Comparison of ENCODE assay signal across 9 mouse cellular contexts in the genomic region with DNA sequence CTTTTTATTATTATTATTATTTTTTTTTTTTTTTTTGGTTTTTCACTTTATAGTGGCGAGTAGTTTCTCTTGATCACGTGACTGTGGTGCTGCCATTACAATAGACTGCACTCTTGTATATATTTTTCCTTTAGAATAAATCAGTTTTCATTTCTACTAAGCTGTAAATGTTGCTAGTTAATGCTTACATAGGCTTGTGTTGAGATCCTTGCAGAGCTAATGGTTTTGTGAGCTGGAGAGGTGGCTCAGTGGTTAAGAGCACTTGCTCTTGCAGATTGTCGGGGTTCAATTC. TPM values are rescaled to one million over a fixed set of nuclear protein-coding genes. Genes with fewer than 3 reads are reported as not detected.
DNase-seq lines count a peak whose midpoint lies in the region; ATAC-seq and TF ChIP-seq lines count a peak whose summit lies in the region.
"Had no signal": no experiment of that assay in that cellular context is flagged by ENCODE, and none has a peak within 500 bp of the region (broad histone marks: within the 10 kb centered on the region; RNA-seq: fewer than 3 reads in every experiment).

No protein-coding gene starts in this region.

- peak overlapping the region; percentile 87 for H3K4me2 ChIP-seq in embryonic facial prominence, embryonic 13.5 days
- H3K4me2 ChIP-seq in intestine, embryonic 16.5 days (ENCODE audit: low read depth, low read length), result peak overlapping the region; percentile 73
- peak overlapping the region; percentile 98 for H3K4me2 ChIP-seq in neural tube, embryonic 13.5 days

- TF ChIP-seq CTCF in left cerebral cortex, adult 2 months (IDR thresholded peaks at IDR 0.05), result no peak

- peak overlapping the region; percentile 98 for H3K4me3 ChIP-seq in left cerebral cortex, adult 2 months
- peak overlapping the region; percentile 74 for H3K4me3 ChIP-seq in embryonic facial prominence, embryonic 13.5 days
- H3K4me3 ChIP-seq in intestine, embryonic 16.5 days (ENCODE audit: low read length), result peak overlapping the region; percentile 73
- H3K4me3 ChIP-seq in neural tube, embryonic 13.5 days, result peak overlapping the region; percentile 58

- DNase-seq in left cerebral cortex, adult 2 months (ENCODE audit: extremely low spot score in 1 of 2, low spot score in 2 of 2), result no peak
- no peak for DNase-seq in left cerebral cortex, adult 18-20 months (ENCODE audit: low spot score in 2 of 2)
- DNase-seq in layer of hippocampus, postnatal 10 days (ENCODE audit: low spot score in 2 of 2), result no peak
- no peak for DNase-seq in frontal cortex, adult 2 months (ENCODE audit: extremely low spot score in 1 of 2, low spot score in 1 of 2)
- no peak for DNase-seq in thymus, postnatal 36 days

- WGBS in embryonic facial prominence, embryonic 13.5 days, result 76% methylated on average over 3 of the region's 3 CpGs
- WGBS in intestine, embryonic 16.5 days, result 74% methylated on average over 3 of the region's 3 CpGs
- 76% methylated on average over 3 of the region's 3 CpGs for WGBS in neural tube, embryonic 13.5 days

- no peak overlapping the region for H3K27ac ChIP-seq in left cerebral cortex, adult 2 months
- H3K27ac ChIP-seq in embryonic facial prominence, embryonic 13.5 days, result no peak overlapping the region
- H3K27ac ChIP-seq in intestine, embryonic 16.5 days (ENCODE audit: low read length), result no peak overlapping the region
- no peak overlapping the region for H3K27ac ChIP-seq in neural tube, embryonic 13.5 days (replicated peaks)

- no peaks in the 10 kb centered on the region for H3K27me3 ChIP-seq in embryonic facial prominence, embryonic 13.5 days
- H3K27me3 ChIP-seq in intestine, embryonic 16.5 days (replicated peaks; ENCODE audit: control insufficient read depth, insufficient read depth, low read length), result no peaks in the 10 kb centered on the region
- no peaks in the 10 kb centered on the region for H3K27me3 ChIP-seq in neural tube, embryonic 13.5 days

- no peak for ATAC-seq in embryonic facial prominence, embryonic 13.5 days (ENCODE audit: insufficient number of reproducible peaks, insufficient read depth, low FRiP score, low TSS enrichment, low read depth)
- ATAC-seq in intestine, embryonic 16.5 days, result no peak
- no peak for ATAC-seq in neural tube, embryonic 13.5 days (ENCODE audit: low read depth)

- H3K4me1 ChIP-seq in embryonic facial prominence, embryonic 13.5 days, result peaks cover 6% of the 10 kb centered on the region
- H3K4me1 ChIP-seq in intestine, embryonic 16.5 days (ENCODE audit: control insufficient read depth, insufficient read depth, low read length), result no peaks in the 10 kb centered on the region
- peaks cover 8% of the 10 kb centered on the region for H3K4me1 ChIP-seq in neural tube, embryonic 13.5 days (replicated peaks)

- intact Hi-C loops in left cerebral cortex, adult 2 months (cut with DNase I), result no loop called here

- H3K9ac ChIP-seq in embryonic facial prominence, embryonic 13.5 days, result peak overlapping the region; percentile 87
- H3K9ac ChIP-seq in intestine, embryonic 16.5 days (ENCODE audit: low read depth, low read length), result peak overlapping the region; percentile 77; the same call in 1 of the 2 replicates
- no peak overlapping the region for H3K9ac ChIP-seq in neural tube, embryonic 13.5 days

- no peaks in the 10 kb centered on the region for H3K9me3 ChIP-seq in embryonic facial prominence, embryonic 13.5 days
- H3K9me3 ChIP-seq in intestine, embryonic 16.5 days (ENCODE audit: control insufficient read depth, low read length), result no peaks in the 10 kb centered on the region
- H3K9me3 ChIP-seq in neural tube, embryonic 13.5 days, result no peaks in the 10 kb centered on the region

- 0 out of 2 replicates have a peak, but pooled peaks cover 6% of the 10 kb centered on the region for H3K36me3 ChIP-seq in embryonic facial prominence, embryonic 13.5 days
- H3K36me3 ChIP-seq in intestine, embryonic 16.5 days (ENCODE audit: control insufficient read depth, insufficient read depth, low read length), result no peaks in the 10 kb centered on the region
- H3K36me3 ChIP-seq in neural tube, embryonic 13.5 days, result no peaks in the 10 kb centered on the region

RNA-seq across cellular contexts. Expression of a gene that starts 0.5 kb away (rescaled TPM):
- total RNA-seq in left cerebral cortex, adult 2 months (2021), result 10 to 100 TPM; 10.9 to 12.0 TPM
- total RNA-seq in left cerebral cortex, adult 18-20 months (2021), result 10 to 100 TPM; 11.1 to 13.1 TPM
- polyA plus RNA-seq in embryonic facial prominence, embryonic 13.5 days (2015; fragmentation: Nextera tagmentation; extraction: Ambion mirVana), result 33.2 and 33.6 TPM in 2 replicates
- polyA plus RNA-seq in intestine, embryonic 16.5 days (2015; fragmentation: Nextera tagmentation; extraction: Ambion mirVana), result 24.8 and 28.5 TPM in 2 replicates
- 11.9 and 12.6 TPM in 2 replicates for polyA plus RNA-seq in neural tube, embryonic 13.5 days (2015; fragmentation: Nextera tagmentation; extraction: Ambion mirVana)
- total RNA-seq in layer of hippocampus, postnatal 10 days (2021), result 10 to 100 TPM in 1 of 2 experiments, 1 to 10 TPM in 1; 9.5 to 10.1 TPM
- polyA plus RNA-seq in frontal cortex, adult 2 months (2012; rRNA removed), result 6.9 and 7.1 TPM in 2 replicates

RNA-seq across cellular contexts. Expression of a gene that starts 12.9 kb away (rescaled TPM):
- total RNA-seq in left cerebral cortex, adult 2 months (2021), result not detected
- not detected for total RNA-seq in left cerebral cortex, adult 18-20 months (2021)
- polyA plus RNA-seq in embryonic facial prominence, embryonic 13.5 days (2015; fragmentation: Nextera tagmentation; extraction: Ambion mirVana), result not detected in 2 replicates
- polyA plus RNA-seq in intestine, embryonic 16.5 days (2015; fragmentation: Nextera tagmentation; extraction: Ambion mirVana), result not detected in 2 replicates
- not detected in 2 replicates for polyA plus RNA-seq in neural tube, embryonic 13.5 days (2015; fragmentation: Nextera tagmentation; extraction: Ambion mirVana)
- not detected for total RNA-seq in layer of hippocampus, postnatal 10 days (2021)
- polyA plus RNA-seq in frontal cortex, adult 2 months (2012; rRNA removed), result 0.21 and 0.44 TPM in 2 replicates
- total RNA-seq: hematopoietic stem cell, adult 5-6 weeks had no signal
